Mouse (Mus musculus): ENCODE data around the gene Prr36.

Gene Prr36

DNA sequence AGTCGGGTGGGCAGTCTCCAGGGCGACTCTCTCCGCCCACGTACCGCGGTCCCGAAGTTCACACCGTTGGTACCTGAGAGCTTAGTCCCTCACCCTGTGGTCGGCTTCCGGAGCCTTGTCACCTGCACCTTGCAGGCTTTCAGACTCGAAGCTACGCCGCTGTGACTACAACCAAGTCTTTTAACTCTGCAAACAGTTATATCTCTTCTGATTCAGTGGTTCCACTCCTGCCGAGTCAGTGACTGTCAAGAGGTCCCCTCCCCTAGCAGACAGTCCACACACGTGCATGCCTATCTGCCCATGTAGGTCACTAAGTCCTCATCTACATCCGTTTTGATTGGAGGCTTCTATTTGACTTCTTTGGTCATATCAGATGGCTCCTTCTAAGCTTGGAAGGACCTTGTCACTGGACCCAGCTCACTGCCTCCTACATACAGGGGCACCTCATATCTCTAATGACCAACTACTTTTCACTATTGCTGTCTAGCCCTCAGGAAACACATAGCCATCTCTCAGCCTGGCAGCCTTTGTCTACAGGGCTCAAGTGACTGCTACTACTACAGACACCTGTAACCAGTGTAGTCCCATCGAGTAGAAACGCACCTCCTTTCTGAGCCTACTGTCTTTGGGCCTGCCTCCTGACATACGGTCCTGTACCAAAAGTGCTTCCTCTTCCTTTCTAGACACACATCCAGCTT is 22.1 kb upstream of the Prr36 start:
- no peak for DNase-seq

DNA sequence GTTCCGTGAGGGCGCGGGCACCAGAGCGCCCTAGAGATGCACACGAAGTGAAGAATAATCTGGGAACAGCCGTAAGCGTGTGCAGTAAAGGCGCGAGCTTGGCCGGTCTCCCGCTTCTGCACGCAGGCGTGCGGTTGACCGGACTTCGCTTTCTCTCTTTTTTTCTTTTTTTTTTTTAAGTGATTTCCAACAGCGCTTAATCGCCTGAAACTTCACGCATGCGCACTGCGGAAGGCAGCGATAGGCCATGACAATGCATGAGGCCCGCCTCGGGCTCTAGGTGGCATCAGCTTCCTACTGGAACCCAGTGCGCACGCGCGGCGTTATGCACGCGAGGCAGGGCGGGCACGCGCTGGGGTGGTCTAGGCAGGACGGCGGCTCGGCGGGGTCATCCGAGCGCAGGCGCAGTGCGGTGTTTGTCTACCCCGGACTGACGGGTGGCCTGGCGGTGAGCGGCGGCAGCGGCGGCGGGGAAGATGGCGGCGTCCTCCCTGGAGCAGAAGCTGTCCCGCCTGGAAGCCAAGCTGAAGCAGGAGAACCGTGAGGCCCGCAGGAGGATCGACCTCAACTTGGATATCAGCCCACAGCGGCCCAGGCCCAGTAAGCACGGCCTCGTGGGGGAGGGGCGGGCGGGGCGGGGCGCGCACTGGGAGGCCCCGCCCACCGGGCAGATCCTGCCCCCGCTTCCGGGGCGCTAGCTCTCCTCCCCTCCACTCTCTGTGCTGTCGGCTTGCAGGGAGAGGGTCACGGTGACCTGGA is 21.4 kb upstream of the Prr36 start, which contains the start of the genes Map2k7 and Gm49320:
Gene Map2k7 (plus strand): TSS at position 307 of the 759 bp plus-strand sequence.
Gene Gm49320 (plus strand): TSS at position 432 of the 759 bp plus-strand sequence.
- peak; percentile 100 for DNase-seq

DNA sequence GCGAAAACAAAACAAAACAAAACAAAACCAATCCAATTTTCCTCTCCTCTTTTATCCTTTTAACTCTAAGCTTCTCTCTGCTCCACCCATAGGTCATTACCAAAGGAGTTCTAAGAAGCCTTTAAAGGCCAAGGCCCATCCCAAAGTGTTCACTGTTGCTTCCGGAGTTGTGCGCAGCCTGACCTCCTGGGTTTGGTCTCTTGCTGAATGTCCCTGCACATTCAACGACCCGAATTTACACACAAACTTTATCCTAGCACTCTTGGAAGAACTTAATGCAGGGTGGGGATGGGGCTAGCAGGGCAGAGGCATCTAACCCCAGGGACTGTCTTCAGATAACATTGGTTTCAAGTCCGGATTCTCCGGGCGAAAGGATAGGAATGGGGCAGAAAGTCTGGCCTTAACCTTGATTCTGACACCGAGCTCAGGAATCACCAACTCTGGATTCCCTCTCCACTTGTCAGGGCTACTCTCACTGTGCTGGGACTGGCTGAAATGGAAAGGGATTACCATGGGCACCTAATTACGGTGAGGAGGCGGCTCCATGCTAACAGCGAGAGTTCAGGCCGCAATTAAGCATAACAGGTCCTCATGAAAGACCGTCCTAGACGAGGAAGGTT is 20.7 kb upstream of the Prr36 start:
- DNase-seq = no peak

DNA sequence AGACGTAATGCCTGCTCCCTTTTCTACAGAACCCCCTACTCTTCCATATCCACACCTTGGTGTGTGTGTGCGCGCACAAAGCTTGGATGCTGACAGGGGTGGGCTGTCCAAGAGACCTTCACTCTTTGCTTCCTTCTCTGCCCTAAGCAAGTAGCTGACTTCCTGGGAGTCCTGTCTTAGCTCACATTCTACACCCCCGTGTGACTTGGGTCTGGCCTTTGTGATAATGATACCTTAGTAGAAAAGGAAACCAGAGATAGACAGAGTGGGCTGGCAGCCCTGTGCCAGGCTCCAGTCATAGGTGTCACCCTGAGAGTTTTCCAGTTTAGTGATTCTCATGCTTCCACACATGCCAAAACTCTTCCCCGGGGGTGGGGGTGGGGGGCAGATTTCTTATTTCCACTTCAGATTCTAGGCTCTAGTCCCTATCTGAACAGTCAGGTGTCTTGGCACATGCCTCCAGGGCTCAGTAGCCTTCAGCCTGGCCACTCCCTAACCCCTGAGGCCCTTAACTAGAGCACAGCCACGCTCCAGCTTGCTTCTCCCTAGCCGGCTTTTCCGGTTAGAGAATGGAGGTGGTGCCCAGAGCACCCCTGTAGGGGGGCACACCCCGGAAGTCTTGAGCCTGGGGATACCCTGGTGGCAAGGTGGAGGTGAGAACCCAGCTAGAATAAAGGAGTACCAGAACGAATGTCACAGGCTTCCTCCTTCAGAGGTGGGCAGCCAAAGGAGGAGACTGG is 13.5 kb upstream of the Prr36 start:
- no peak for DNase-seq

DNA sequence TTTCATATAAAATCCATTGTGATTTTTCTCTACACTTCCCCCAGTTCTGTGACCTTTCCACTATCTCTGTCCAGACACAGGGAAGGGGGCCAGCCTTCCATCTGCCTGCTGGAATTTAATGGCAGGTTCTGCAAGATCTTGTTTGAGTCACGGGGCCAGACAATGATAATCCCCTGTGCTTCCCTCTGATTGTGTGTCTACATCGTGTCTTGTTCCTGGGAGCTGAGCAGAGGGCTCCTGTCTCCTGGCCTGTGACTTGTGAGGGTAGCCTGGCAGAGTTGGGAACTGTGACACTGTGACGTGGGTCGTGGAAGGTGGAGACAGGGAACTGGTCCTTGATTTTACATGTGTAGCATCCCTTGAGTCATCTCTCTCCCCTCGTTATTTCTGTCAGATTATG is 12.5 kb upstream of the Prr36 start:
- no peak for DNase-seq

DNA sequence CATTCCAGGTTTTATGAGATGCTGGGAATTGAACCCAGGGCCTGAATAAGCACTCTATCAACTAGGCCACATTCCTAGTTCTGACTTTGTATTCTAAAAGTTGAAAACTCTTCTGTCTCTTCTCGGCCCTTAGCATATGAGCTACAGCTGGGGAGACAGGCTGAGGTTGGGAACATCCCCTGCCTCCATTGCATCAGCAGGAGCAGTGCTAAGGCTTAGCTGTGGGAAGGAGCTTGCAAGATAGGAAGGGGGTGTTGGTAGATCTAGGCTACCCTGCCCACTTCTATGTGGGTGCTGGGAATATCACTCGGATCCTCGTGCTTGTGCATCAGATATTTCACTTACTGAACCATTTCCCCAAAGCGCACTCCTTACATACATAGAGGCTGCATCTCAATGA is 10.7 kb upstream of the Prr36 start:
- no peak for DNase-seq

DNA sequence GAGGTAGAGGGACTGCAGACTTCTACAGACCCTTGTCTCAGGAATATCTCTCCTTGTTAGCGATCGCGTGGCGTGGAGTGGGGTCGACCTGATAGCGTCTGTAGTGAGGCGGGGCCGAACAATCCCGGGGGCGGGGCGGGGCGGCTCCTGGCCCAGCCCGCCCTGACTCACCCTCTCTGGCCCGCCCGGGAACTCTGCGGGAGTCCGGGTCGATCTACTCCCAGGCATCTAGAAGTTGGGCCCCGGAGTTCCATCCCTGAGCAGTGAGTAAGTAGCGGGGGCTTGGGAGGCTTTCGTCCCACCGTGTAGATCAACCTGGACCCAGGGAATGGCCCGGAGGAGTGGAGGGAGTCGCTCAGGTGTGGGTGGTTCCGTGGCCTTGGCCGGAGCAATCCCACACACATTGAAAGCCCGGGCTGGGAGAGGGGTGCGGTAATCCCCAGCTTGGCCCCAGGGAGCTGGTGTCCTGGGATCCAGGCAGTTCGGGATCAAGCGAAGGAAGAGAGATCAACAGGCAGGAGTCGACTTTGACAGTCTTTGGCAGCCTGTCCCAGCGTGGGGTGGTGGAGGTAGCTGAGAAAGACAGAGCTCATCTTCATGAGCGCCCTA is 9.6 kb upstream of the Prr36 start, which contains the start of gene Lrrc8e:
Gene Lrrc8e (plus strand): TSS at position 89 of the 609 bp plus-strand sequence.
- DNase-seq = no peak

DNA sequence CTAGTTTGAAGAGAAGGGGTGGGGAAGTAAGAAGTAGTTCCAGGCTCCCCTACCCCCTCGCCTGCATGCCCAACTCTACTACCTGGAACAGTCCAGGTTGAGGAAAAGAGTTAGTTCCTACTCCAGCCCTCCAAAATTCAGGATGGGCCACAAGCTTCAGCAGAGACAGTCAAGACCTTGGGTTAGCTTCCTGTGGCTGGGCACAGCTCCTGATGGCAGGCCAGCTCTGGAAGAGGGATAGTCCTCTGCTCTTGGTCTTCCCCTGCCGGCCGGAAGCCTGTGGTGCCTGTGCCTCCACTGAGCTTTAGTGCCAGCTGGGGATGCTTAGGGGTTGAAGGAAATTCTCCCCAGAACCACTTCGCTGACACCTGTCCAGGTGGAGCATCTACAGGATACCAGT is 9.1 kb upstream of the Prr36 start:
- no peak for DNase-seq

DNA sequence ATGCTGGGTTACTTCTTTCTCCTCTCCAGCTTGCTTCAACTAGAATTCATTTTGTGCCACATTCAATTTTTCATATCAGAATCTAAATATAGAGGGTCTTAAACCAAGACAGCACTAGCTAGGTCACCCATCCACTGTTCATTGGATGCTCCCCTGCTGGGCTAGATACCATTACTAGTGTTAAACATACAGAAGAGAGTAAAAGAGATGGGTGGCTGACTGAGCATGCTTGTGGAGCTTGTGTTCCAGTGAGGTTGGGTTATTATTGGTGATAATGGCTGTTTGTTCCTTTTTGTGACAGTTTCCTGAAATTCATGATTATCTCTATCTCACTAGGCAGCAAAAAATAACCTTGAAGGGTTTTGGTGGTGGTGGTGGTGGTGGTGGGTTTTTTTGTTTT is 4.8 kb upstream of the Prr36 start:
- no peak for DNase-seq

DNA sequence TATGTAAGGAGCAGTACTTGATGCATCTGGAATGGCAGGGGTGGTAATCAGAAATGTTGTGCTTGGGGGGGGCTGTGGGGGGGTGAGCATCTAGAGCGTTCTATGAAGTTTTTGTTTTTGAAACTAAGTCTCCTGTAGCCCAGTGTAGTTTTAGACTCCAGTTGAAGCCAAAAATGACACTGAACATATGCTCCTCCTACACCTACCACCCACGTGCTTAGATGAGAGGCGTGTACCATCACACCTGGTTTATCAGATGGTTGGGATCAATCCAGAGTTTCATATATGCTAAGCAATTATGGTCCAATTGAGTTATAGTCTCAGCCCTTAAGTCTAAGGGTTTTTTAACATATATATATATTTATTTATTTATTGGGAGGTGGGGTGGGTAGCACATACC is 2.4 kb upstream of the Prr36 start:
- no peak for DNase-seq

DNA sequence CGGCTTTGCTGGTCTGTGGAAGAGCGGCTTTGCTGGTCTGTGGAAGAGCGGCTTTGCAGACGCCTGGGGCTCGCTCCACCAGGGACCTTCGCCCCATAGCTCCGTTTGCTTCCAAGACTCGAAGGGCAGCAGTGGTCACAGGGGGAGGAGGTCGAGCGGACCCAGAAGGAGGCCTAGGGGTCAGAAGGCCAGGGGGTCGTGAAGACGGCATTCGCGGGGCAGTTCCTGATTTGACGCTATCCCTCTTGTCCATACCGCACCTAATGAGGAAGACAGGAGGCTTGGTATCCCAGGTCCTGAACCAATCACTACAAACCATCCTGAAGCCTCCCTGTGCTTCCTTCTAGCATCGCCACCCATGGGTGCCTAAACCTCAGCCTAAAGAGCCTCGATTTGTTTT is 963 bp downstream of the Prr36 start:
- DNase-seq = no peak

DNA sequence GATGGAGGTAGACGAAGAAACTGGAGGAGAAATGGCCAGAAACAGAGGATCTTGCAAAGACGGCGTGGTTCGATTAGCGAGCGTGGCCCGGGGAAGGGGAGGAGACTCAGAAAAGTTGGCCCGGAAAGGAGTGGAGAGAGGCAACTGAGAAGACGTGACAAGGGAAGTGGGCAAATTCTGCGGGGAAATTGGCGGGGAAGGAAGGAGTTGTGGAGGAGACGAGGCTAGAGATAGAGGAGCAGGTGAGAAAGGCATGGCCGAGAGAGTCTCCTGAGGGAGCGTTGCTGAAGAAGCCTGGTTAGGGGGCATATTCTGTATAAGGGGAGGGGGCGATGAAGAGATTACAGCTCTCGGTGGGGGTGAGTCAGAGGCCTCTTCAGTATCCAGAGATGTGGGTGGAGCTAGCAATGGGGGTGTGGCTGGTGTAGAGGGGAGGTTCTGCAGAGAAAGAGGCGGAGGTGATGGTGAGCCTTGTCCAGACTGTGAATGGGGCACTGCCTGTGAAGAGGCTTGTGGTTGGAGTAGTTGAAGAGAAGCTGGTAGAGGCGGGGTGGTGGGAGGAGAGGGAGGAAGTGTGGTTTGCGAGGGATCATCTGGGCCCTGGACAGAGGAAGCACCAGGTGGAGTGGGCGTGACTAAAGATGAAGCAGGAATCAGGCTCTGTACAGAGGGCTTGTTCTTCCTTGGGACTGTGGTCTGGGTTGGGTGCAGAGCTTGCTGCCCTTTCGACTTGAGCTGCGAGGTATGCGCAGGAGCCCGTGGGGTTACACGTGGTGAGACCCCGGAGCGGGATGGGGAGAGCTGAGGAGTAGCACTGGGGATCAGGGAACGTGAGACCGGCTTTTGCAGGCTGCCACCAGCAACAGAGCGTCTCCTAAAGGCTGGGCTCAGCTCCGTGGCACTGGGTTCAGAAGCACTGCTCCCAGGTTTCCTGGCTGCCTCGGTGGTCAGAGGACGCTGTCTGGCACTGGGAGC is 3.0 kb downstream of the Prr36 start:
- DNase-seq = peak; percentile 41

DNA sequence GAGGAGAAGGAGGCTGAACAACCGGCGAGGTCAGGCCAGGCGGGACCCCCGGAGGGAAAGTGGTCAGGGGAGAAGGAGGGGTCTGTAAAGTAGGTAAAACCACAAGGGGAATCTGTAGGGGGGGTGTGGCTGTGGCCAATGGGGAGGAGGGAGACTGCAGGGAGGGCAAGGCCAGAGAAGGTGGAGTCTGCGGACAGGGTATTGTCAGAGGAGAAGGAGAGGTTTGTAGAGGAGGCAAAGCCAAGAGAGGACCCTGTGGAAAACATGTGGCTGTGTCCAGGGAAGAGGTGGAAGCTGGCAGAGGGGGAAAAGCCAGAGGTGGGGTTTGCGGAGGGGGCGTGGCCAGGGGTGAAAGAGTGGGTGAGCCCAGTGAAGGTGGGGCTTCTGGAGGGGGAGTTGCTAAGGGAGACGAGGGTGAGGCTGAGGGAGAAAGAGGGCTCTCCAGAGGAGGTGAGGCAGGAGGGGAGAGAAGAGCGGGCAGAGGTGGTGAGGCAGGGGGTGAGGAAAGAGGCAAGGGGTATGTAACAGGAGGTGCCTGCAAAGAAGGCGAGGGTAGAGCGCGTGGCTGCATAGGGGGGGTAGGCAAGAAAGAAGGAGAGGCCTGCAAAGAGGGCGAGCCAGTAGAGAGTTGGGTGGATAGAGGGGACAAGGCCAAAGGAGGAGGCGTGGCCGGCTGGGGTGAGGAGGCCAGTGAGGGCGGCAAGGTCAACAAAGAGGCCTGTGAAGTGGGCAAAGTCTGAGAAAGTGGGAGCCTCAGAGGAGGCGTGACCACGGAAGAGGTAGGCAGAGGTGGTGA is 3.9 kb downstream of the Prr36 start:
- DNase-seq = peak; percentile 52

DNA sequence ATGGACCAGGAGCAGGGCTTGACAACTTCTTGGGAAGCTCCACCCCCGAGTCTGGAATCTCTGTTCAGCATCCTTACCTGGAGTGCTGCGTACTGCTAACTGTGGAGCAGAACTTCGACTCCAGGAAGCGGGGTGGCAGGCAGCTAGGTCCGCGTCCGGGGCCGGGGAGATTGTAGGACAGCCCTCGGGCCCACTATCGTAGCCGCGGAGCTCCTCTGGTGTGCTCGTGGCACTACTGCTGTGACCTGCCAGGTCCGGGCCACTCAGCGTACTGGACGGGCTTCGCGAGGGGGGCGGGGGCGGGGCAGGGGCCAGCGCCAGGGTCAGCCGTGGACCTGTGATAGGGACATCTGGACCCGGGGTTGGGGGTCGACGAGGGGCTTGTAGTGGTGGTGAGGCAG is 4.5 kb downstream of the Prr36 start:
- DNase-seq = no peak

DNA sequence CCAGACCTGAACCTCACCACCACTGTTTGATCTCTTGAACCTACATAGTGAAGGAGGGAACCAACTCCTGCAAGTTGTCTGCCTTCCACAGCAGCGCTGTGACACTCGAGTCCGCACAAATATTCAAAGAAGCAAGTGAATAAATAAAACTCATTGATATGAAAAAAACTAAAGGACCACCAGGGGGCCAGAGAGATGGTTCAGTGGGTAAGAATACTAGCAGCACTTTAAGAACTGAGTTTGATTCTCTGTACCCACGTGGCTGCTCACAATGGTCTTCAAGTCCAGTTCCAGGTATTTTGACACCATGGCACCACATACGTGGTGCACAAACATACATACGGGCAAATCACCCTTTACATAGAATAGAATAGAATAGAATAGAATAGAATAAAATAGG is 6.2 kb downstream of the Prr36 start:
- no peak for DNase-seq

DNA sequence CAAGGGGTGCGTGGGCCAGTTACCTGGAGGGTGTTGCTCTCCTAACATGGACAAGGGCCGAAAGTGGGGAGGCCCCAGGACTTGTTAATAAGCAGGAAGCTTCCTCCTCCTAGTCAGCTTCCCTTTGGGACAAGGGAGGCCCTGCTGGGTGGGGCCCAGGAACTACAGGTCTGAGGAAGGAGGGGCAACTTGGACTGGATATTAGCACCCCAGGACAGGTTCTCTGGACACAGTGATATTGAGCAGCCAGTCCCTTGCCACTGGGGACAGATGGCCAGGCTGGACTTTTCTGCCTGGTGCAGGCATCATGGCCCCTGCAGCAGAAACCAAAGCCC is 10.3 kb downstream of the Prr36 start:
- no peak for DNase-seq

DNA sequence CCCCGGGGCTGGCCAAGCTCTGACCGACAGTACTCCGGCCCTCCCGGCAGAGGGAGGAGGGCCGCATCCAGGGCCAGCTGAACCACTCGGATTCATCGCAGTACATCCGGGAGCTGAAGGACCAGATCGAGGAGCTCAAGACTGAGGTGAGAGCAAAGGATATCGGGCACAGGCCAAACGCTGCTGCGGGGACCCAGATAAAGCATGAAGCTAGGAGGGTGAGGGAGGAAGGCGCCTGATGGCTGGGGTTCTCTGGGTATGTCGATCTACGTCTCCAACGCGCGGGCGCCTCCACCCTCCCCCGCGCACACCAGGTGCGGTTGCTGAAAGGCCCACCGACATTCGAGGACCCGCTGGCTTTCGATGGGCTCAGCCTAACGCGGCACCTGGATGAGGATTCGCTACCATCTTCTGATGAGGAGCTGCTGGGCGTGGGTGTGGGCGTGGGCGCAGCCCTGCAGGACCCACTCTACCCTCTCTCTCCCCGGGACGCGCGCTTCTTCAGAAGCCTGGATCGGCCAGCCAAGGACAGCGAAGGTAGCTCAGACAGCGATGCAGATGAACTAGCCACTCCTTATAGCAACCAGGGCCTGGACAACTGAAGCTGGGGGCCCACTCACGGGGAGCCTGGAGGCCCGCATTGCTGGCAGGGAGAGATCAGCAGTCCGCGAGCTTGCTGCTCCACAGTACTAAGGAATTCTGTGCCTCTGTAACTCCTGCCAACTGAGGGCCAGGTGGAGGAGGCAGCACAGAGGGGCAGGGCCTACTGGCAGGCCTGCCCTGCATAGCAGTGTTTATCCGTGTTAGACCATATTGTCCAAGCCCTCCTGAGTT is 10.9 kb downstream of the Prr36 start:
- no peak for DNase-seq

DNA sequence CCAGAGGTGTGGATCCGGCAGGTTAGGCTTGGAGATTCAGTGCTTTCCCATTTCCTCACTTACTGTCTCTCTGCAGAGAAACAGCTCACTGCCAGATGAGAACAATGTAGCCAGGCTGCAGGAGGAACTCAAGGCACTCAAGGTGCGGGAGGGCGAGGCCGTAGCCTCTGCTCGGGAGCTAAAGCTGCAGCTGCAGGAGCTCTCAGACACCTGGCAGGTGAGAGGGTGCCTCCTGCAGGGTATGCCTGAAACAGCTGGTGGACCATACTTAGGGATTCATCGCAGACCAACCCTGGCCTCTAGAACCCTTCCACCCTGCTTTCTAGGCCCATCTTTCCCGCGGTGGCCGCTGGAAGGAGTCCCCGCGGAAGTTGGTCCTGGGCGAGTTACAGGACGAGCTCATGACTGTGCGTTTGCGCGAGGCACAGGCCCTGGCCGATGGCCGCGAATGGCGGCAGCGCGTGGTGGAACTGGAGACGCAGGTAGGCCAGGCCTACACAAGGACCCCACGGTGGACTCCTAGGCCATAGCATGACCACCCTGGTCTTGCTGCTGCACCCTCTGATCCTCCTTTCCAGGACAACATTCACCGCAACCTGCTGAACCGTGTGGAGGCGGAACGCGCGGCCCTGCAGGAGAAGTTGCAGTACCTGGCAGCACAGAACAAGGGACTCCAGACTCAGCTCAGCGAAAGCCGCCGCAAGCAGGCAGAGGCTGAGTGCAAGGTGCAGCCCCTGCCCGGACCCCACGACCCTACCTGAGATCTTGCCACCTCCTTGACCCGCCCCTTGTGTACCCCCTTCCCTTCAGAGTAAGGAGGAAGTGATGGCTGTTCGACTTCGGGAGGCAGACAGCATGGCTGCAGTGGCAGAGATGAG is 11.8 kb downstream of the Prr36 start:
- DNase-seq = no peak

DNA sequence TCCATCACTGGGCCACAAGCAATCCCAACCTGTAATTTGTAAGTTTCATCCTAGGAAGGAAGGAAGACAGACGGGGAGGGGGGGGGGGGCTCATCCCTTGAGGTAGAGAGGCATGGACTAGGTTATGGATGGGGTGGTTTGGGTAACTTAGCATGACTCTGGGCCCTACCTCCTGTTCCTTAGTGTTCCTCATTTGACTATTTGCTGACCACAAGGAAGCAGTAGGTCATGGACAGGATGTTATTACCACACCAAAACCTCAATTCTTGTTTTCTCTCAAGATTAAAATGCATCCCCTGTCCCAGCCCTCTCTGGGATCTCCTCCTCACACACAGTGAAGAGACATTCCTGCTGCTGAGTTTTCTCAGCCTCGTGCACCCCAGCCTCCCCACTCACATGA is 15.9 kb downstream of the Prr36 start:
- no peak for DNase-seq

Data from kidney, adult 11 months (tissue).